Mouse (Mus musculus): ENCODE results near the gene Vmn1r226.

Vmn1r226 gene

GRCm38 (mm10) chr17:20682543-20682942 lies at the start of gene Vmn1r226:
Gene Vmn1r226, plus strand, starts transcription at chr17:20682843.
- DNase-seq (ENCODE audit: low read depth in 1 of 2, low spot score in 2 of 2), result no peak

- no peak for DNase-seq (ENCODE audit: low read depth in 1 of 2, low spot score in 2 of 2)
Measured at GRCm38 (mm10) chr17:20729543-20729942, 46.9 kb downstream of the Vmn1r226 start, which contains the start of gene Vmn1r227. Gene Vmn1r227, plus strand, starts transcription at chr17:20729843.

Measured in monocyte, adult 2 months (primary cell).